Mouse (Mus musculus) CH12.LX (cell line): ENCODE data around the gene Cit. TPM values are rescaled to one million over a fixed set of nuclear protein-coding genes. Genes with fewer than 3 reads are reported as not detected.

ENCODE experiments used
- DNase-seq: peaks from one replicate; pipeline ENCODE4 v3.0.0-alpha.2; 2013; ENCODE audit errors: extremely low read depth
- H3K27ac ChIP-seq: 2 replicates; pipeline ENCODE4 v1.5.1; 2012; ENCODE audit warnings: low read depth, mild to moderate bottlenecking, control low read depth, moderate library complexity; ENCODE audit not compliant: insufficient read depth
- H3K27me3 ChIP-seq: replicated peaks from 2 replicates; pipeline ENCODE3; 2012; ENCODE audit warnings: inconsistent platforms
- H3K36me3 ChIP-seq, 2 experiments: replicated peaks in 1 of 2; 2 replicates each; pipeline versions ENCODE3 to v1.6.1; 2012; ENCODE audit warnings: inconsistent platforms in 1 of 2, low read length in 1 of 2, mild to moderate bottlenecking in 1 of 2, mixed read lengths in 1 of 2, moderate library complexity in 1 of 2; ENCODE audit not compliant: control insufficient read depth in 1 of 2, insufficient read depth in 1 of 2
- H3K4me1 ChIP-seq, 2 experiments: 2 replicates each; pipeline ENCODE4 v1.6.1; 2012; ENCODE audit warnings: inconsistent platforms in 1 of 2, moderate library complexity in 1 of 2; ENCODE audit not compliant: insufficient read depth in 2 of 2, control insufficient read depth in 1 of 2
- H3K4me2 ChIP-seq: 2 replicates; pipeline ENCODE4 v1.6.1; 2012; ENCODE audit warnings: low read depth, mild to moderate bottlenecking, control low read depth; ENCODE audit not compliant: poor library complexity, insufficient read depth, severe bottlenecking
- H3K4me3 ChIP-seq, 3 experiments: fragments of 150-350 bp in 1 of 3; sonication (generic) in 1 of 3; replicated peaks in 1 of 3; 2 replicates each; pipeline versions ENCODE3 to v1.5.1; 2011 to 2012; ENCODE audit warnings: low read depth in 2 of 3, low read length in 2 of 3, mild to moderate bottlenecking in 2 of 3, moderate library complexity in 2 of 3, control low read depth in 1 of 3, improper control_type of control experiment in 1 of 3, inconsistent platforms in 1 of 3, mixed read lengths in 1 of 3; ENCODE audit not compliant: poor library complexity in 1 of 3
- H3K79me2 ChIP-seq: replicated peaks from 2 replicates; pipeline ENCODE4 v1.6.1; 2012; ENCODE audit warnings: mild to moderate bottlenecking, moderate library complexity; ENCODE audit not compliant: control insufficient read depth, poor library complexity, insufficient read depth, severe bottlenecking; ENCODE audit errors: extremely low read depth
- H3K9ac ChIP-seq: 2 replicates; pipeline ENCODE4 v1.6.1; 2012; ENCODE audit warnings: low read depth, mild to moderate bottlenecking, control low read depth, moderate library complexity; ENCODE audit not compliant: insufficient read depth
- H3K9me3 ChIP-seq: replicated peaks from 2 replicates; pipeline ENCODE3; 2012; ENCODE audit warnings: low read length, inconsistent platforms, mixed read lengths
- BHLHE40 ChIP-seq: IDR thresholded peaks from 2 replicates; pipeline ENCODE4 v1.6.1; 2011; ENCODE audit warnings: mild to moderate bottlenecking, low read depth, low read length, improper control_type of control experiment
- CHD2 ChIP-seq: IDR thresholded peaks from 2 replicates; pipeline ENCODE4 v1.6.1; 2011; ENCODE audit warnings: low read length, improper control_type of control experiment
- CTCF ChIP-seq, 2 experiments: IDR thresholded peaks in 1 of 2; conservative IDR thresholded peaks in 1 of 2; 2 replicates each; pipeline ENCODE4 v1.5.1; 2011 to 2012; ENCODE audit warnings: low read depth in 2 of 2, low read length in 2 of 2, improper control_type of control experiment in 1 of 2, inconsistent platforms in 1 of 2, mild to moderate bottlenecking in 1 of 2, moderate library complexity in 1 of 2
- ETS1 ChIP-seq: conservative IDR thresholded peaks from 2 replicates; pipeline ENCODE4 v1.6.1; 2012; ENCODE audit warnings: low read depth, mild to moderate bottlenecking, inconsistent platforms, low read length, improper control_type of control experiment, moderate library complexity
- IRF4 ChIP-seq: IDR thresholded peaks from 2 replicates; pipeline ENCODE4 v1.6.1; 2014; ENCODE audit warnings: low read depth, mild to moderate bottlenecking, inconsistent platforms, low read length, improper control_type of control experiment
- JUN ChIP-seq: IDR thresholded peaks from 2 replicates; pipeline ENCODE4 v1.6.1; 2011; ENCODE audit warnings: low read depth, mild to moderate bottlenecking, low read length, improper control_type of control experiment, moderate library complexity; ENCODE audit not compliant: insufficient read depth
- KAT2A ChIP-seq: IDR thresholded peaks from 2 replicates; pipeline ENCODE4 v1.6.1; 2012; ENCODE audit warnings: low read length, improper control_type of control experiment, inconsistent platforms; ENCODE audit not compliant: insufficient replicate concordance
- MAFK ChIP-seq: IDR thresholded peaks from 2 replicates; pipeline ENCODE4 v1.6.1; 2011; ENCODE audit warnings: low read length, improper control_type of control experiment; ENCODE audit not compliant: insufficient replicate concordance
- MAX ChIP-seq: IDR thresholded peaks from 2 replicates; pipeline ENCODE4 v1.6.1; 2011; ENCODE audit warnings: low read length, improper control_type of control experiment
- MXI1 ChIP-seq: IDR thresholded peaks from 2 replicates; pipeline ENCODE4 v1.6.1; 2011; ENCODE audit warnings: mild to moderate bottlenecking, low read depth, low read length, improper control_type of control experiment
- NRF1 ChIP-seq: IDR thresholded peaks from 2 replicates; pipeline ENCODE4 v1.6.1; 2014; ENCODE audit warnings: low read depth, mild to moderate bottlenecking, inconsistent platforms, low read length, improper control_type of control experiment, moderate library complexity
- POLR2AphosphoS2 ChIP-seq: IDR thresholded peaks from 2 replicates; pipeline ENCODE4 v1.6.1; 2011; ENCODE audit warnings: low read depth, low read length, improper control_type of control experiment
- SIN3A ChIP-seq: IDR thresholded peaks from 2 replicates; pipeline ENCODE4 v1.6.1; 2012; ENCODE audit warnings: low read length, improper control_type of control experiment, inconsistent platforms
- SMC3 ChIP-seq: IDR thresholded peaks from 2 replicates; pipeline ENCODE4 v1.6.1; 2011; ENCODE audit warnings: low read depth, low read length, improper control_type of control experiment
- ZC3H11A ChIP-seq: IDR thresholded peaks from 2 replicates; pipeline ENCODE4 v1.6.1; 2012; ENCODE audit warnings: low read depth, mild to moderate bottlenecking, inconsistent platforms, low read length, improper control_type of control experiment
- ZKSCAN1 ChIP-seq: IDR thresholded peaks from 2 replicates; pipeline ENCODE4 v1.6.1; 2012; ENCODE audit warnings: low read depth, inconsistent platforms, low read length, improper control_type of control experiment, borderline replicate concordance
- dilution Hi-C: fragments of 300-500 bp; cut with MboI; formaldehyde crosslinking; loops from 2 replicates; pipeline ENCODE4 v1.14.3; 2020; ENCODE audit warnings: low sequenced_read_pairs; ENCODE audit not compliant: extremely low pct_unique_long_range_greater_than_20kb, extremely low pct_ligation_motif_present
- in situ Hi-C: fragments of 300-500 bp; cut with MboI; formaldehyde crosslinking; loops from 3 replicates; pipeline ENCODE4 v1.14.3; 2019; ENCODE audit warnings: low sequenced_read_pairs, low pct_ligation_motif_present, low pct_unique_long_range_greater_than_20kb, mixed read lengths
- polyA plus RNA-seq: library from polyadenylated mRNA; unstranded; fragments of >175 nt; gene quantifications from 2 replicates; pipeline ENCODE4 v1.2.1, GENCODE M21; 2012; ENCODE audit warnings: low read depth; ENCODE audit not compliant: insufficient read length
- total RNA-seq, 2 experiments: library from RNA; depleted of rRNA; stranded (reverse); fragments of 300-350 nt in 1 of 2; fragments of >200 nt in 1 of 2; gene quantifications; 2 replicates each; pipeline ENCODE4 v1.2.3; 2012 to 2014

The Cit gene
- total and polyA plus RNA-seq, 3 experiments = 7.0 to 24.9 (median 16.2) TPM

DNA sequence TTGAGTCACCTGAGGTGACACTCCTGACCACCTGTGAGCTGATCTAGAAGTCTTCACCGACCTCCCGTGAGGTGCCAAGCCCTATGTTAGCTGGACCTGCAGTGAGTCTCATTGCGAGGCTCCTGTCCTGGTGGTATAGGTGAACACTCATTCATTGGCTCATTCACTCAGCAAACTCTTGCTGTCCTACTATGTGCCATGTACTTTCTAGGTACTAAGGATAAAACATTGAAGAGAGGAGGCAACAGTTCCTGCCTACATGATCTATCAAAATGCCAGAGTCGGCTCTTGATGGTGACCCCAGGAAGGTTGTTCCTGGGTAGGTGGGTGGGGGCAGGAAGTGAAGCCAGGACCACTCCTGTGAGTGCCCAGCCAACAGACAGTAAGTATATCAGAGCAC is 72.9 kb downstream of the Cit start:
- in situ Hi-C loops (no loop called here), dilution Hi-C loops (no loop called here)
- Histone ChIP-seq H3K79me2 (no peaks in the 10 kb centered on the region), H3K36me3 (peaks cover 8 to 75% of the 10 kb centered on the region in 2 experiments), H3K9ac (no peak overlapping the region), H3K9me3 (no peaks in the 10 kb centered on the region), H3K4me3 (no peak overlapping the region), H3K4me1 (no peaks in the 10 kb centered on the region), H3K27me3 (no peaks in the 10 kb centered on the region), H3K27ac (no peak overlapping the region), H3K4me2 (no peak overlapping the region)
- DNase-seq = no peak
- TF ChIP-seq ZC3H11A = no peak
- TF ChIP-seq POLR2AphosphoS2 = no peak
- TF ChIP-seq MAFK = no peak
- peak; percentile 20 for TF ChIP-seq ZKSCAN1
- no peak for TF ChIP-seq CHD2
- TF ChIP-seq MAX = no peak

DNA sequence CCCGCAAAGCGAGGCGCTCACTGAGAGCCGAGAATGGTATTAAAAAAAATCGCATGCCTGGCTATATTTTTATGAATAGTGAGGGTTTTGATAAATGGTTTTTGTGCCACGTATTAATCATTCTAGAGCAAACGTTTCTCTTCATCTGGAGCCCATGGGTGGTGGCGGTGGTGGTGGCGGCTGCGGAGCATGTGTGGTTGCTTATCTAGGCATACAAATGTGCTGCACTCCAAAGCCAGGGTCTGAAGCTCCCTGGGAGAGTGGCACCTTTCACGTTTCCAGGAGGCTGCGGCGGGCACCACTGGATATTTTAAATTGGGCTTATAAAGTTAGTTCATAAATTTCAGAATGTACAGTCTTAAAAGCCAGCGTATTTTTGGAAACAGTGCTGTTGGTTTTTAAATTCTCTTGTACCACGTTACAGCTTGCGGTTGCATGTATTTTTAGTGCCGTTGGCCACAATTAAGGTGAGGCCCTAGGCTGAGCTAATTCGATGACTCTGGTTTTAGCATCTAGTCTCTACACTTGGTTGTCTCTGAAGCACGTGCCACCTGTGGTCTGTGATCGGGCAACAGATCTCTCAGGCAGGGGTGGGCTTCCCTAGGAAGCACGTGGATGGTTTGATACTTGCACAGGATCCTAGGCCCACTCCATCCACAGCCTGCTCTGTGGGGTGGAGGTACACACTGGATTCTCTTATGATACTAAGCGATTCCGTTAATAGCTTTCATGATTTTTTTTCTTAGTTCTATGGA is 73.7 kb downstream of the Cit start:
- no peaks in the 10 kb centered on the region for H3K79me2 ChIP-seq
- no peak overlapping the region for H3K4me2 ChIP-seq
- in situ Hi-C loops (no loop called here), dilution Hi-C loops (no loop called here)
- H3K9me3 ChIP-seq = no peaks in the 10 kb centered on the region
- peaks cover 5 to 75% of the 10 kb centered on the region in 2 experiments for H3K36me3 ChIP-seq
- H3K4me3 ChIP-seq = no peak overlapping the region
- H3K9ac ChIP-seq = no peak overlapping the region
- TF ChIP-seq CHD2 (no peak), JUN (no peak), SIN3A (no peak), BHLHE40 (peak; percentile 50; the same call in 1 of the 2 replicates), KAT2A (no peak), MXI1 (no peak)
- no peak for DNase-seq
- no peaks in the 10 kb centered on the region for H3K27me3 ChIP-seq
- H3K4me1 ChIP-seq = no peaks in the 10 kb centered on the region
- H3K27ac ChIP-seq = no peak overlapping the region

DNA sequence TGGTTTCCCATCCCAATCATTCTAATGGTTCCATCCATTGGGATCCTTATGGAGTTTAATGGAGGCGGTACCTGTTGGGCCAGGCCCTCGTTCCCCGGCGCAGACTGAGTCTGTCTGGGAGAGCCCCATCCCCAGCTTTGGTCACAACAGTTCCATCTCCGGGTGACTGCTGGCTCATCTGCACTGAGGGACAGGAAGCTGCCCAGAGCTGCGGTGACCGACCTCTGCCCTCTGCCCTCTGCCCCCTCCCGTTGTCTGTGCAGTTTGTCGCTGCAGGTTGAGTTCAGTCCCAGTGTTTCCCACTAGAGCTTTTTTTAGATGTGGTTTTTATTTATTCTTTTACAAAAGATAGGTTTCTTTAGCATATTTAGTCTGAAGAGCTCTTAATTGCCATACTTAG is 76.9 kb downstream of the Cit start:
- in situ Hi-C loops = no loop called here
- no peak overlapping the region for H3K9ac ChIP-seq
- no peak overlapping the region for H3K4me2 ChIP-seq

More for the DNA sequence above, 76.9 kb downstream of the Cit start:
- Histone ChIP-seq H3K9me3 (no peaks in the 10 kb centered on the region), H3K36me3 (peaks cover 7 to 81% of the 10 kb centered on the region in 2 experiments), H3K27me3 (no peaks in the 10 kb centered on the region), H3K4me3 (no peak overlapping the region), H3K79me2 (no peaks in the 10 kb centered on the region), H3K4me1 (no peaks in the 10 kb centered on the region), H3K27ac (no peak overlapping the region)
- dilution Hi-C loops = no loop called here
- no peak for TF ChIP-seq SMC3
- TF ChIP-seq NRF1 = no peak
- no peak for TF ChIP-seq CTCF (conservative IDR thresholded peaks at IDR 0.05 in 1 of 2, IDR thresholded peaks at IDR 0.05 in 1 of 2; ENCODE audit: low read depth in 2 of 2, low read length in 2 of 2)
- TF ChIP-seq IRF4 = no peak
- TF ChIP-seq SIN3A = no peak
- TF ChIP-seq ETS1 = no peak
- TF ChIP-seq, all 38 proteins: peak for 0
- no peak for DNase-seq
